Mouse (Mus musculus) urinary bladder, postnatal 14 days (tissue): ENCODE measurements around the gene Zfp710.
A peak's percentile ranks its signal among the peaks of the same experiment; 100 is the strongest.

Experiments
- DNase-seq: peaks from one replicate; pipeline ENCODE4 v3.0.0; 2021; ENCODE audit warnings: low spot score

Zfp710 gene

GRCm38 (mm10) chr7:80078792-80079301, 54.2 kb downstream of the Zfp710 start:
- DNase-seq = peak; percentile 71

GRCm38 (mm10) chr7:80081586-80082554, 57.3 kb downstream of the Zfp710 start:
- no peak for DNase-seq

GRCm38 (mm10) chr7:80084484-80084931, 59.9 kb downstream of the Zfp710 start:
- DNase-seq = peak; percentile 63

GRCm38 (mm10) chr7:80085970-80086715, 61.5 kb downstream of the Zfp710 start:
- DNase-seq = no peak

- no peak for DNase-seq
Measured at GRCm38 (mm10) chr7:80088191-80088590, 63.6 kb downstream of the Zfp710 start.

GRCm38 (mm10) chr7:80090191-80091003, 65.8 kb downstream of the Zfp710 start:
- DNase-seq = no peak

- DNase-seq = no peak
Measured at GRCm38 (mm10) chr7:80091004-80091865, 66.6 kb downstream of the Zfp710 start.

GRCm38 (mm10) chr7:80091866-80092210, 67.2 kb downstream of the Zfp710 start:
- DNase-seq = no peak

- DNase-seq = peak; percentile 85
Measured at GRCm38 (mm10) chr7:80092351-80093046, 67.9 kb downstream of the Zfp710 start.

- DNase-seq = no peak
Measured at GRCm38 (mm10) chr7:80094481-80094880, 69.9 kb downstream of the Zfp710 start.

GRCm38 (mm10) chr7:80095598-80096309, 71.1 kb downstream of the Zfp710 start:
- DNase-seq = no peak

GRCm38 (mm10) chr7:80098389-80098976, 73.9 kb downstream of the Zfp710 start:
- no peak for DNase-seq

GRCm38 (mm10) chr7:80103335-80103734, 78.7 kb downstream of the Zfp710 start:
- no peak for DNase-seq

- no peak for DNase-seq
Measured at GRCm38 (mm10) chr7:80105637-80106390, 81.2 kb downstream of the Zfp710 start.

- DNase-seq = no peak
Measured at GRCm38 (mm10) chr7:80106441-80106840, 81.8 kb downstream of the Zfp710 start.

GRCm38 (mm10) chr7:80111066-80112045, 86.7 kb downstream of the Zfp710 start:
- no peak for DNase-seq

- peak; percentile 42 for DNase-seq
Measured at GRCm38 (mm10) chr7:80113989-80114388, 89.4 kb downstream of the Zfp710 start.
